ENCODE assay signal across 20 mouse cellular contexts in genomic region chr11:64503040-64503439, GRCm38 (mm10).
A peak's percentile ranks its signal among the peaks of the same experiment; 100 is the strongest.
DNase-seq lines count a peak whose midpoint lies in the region; ATAC-seq and TF ChIP-seq lines count a peak whose summit lies in the region.
"Had no signal": no experiment of that assay in that cellular context is flagged by ENCODE, and none has a peak within 500 bp of the region (broad histone marks: within the 10 kb centered on the region; RNA-seq: fewer than 3 reads in every experiment).

No protein-coding gene starts in this region.

- peak; percentile 29 for ATAC-seq in Patski
- ATAC-seq in forebrain, embryonic 12.5 days (ENCODE audit: low FRiP score) = no peak
- ATAC-seq: CD4-positive, CD25-positive, alpha-beta regulatory T cell, adult 4 months; forebrain, embryonic 14.5 days; forebrain, embryonic 16.5 days had no signal

- POLR2A ChIA-PET in Patski (lab: Charles Lee) = interaction anchor here (0.6 to 1.3 kb wide), 2 partner anchors 65 to 490 kb away, joined by 3 to 5 read pairs; no protein-coding TSS in a partner anchor

- H3K4me1 ChIP-seq in forebrain, embryonic 12.5 days = no peaks in the 10 kb centered on the region
- no peaks in the 10 kb centered on the region for H3K4me1 ChIP-seq in midbrain, embryonic 10.5 days
- H3K4me1 ChIP-seq: embryonic facial prominence, embryonic 10.5 days; embryonic facial prominence, embryonic 12.5 days had no signal

- H3K4me3 ChIP-seq in forebrain, embryonic 12.5 days (replicated peaks) = no peak overlapping the region
- H3K4me3 ChIP-seq in midbrain, embryonic 10.5 days = no peak overlapping the region
- H3K4me3 ChIP-seq: embryonic facial prominence, embryonic 10.5 days; embryonic facial prominence, embryonic 12.5 days had no signal

- H3K36me3 ChIP-seq in forebrain, embryonic 12.5 days (replicated peaks) = no peaks in the 10 kb centered on the region
- H3K36me3 ChIP-seq in midbrain, embryonic 10.5 days = no peaks in the 10 kb centered on the region
- H3K36me3 ChIP-seq: embryonic facial prominence, embryonic 10.5 days; embryonic facial prominence, embryonic 12.5 days; G1E had no signal

- no peak for TF ChIP-seq CTCF in Patski (IDR thresholded peaks at IDR 0.05)

- in situ Hi-C loops in Patski (cut with MboI; ENCODE audit: low pct_unique_long_range_greater_than_20kb) = loop anchor here (5.0 kb wide), 2 partner anchors 149 to 214 kb away; no protein-coding TSS in a partner anchor

- CTCF ChIA-PET in Patski (lab: Charles Lee) = interaction anchor here (0.7 to 1.4 kb wide), 3 partner anchors 30 to 220 kb away, joined by 3 read pairs; no protein-coding TSS in a partner anchor

- H3K9ac ChIP-seq in forebrain, embryonic 12.5 days = no peak overlapping the region
- H3K9ac ChIP-seq: embryonic facial prominence, embryonic 12.5 days had no signal

- WGBS in forebrain, embryonic 12.5 days = 91% methylated on average over 3 of the region's 3 CpGs
- 87% methylated on average over 3 of the region's 3 CpGs for WGBS in midbrain, embryonic 10.5 days

- H3K27ac ChIP-seq in forebrain, embryonic 12.5 days = no peak overlapping the region
- H3K27ac ChIP-seq in midbrain, embryonic 10.5 days (replicated peaks) = no peak overlapping the region
- H3K27ac ChIP-seq: embryonic facial prominence, embryonic 10.5 days; embryonic facial prominence, embryonic 12.5 days had no signal

- no peaks in the 10 kb centered on the region for H3K9me3 ChIP-seq in forebrain, embryonic 12.5 days
- peaks cover 2% of the 10 kb centered on the region; the same call in 1 of the 2 replicates for H3K9me3 ChIP-seq in midbrain, embryonic 10.5 days (replicated peaks)
- H3K9me3 ChIP-seq: embryonic facial prominence, embryonic 10.5 days; G1E had no signal

- no peak overlapping the region for H3K4me2 ChIP-seq in forebrain, embryonic 12.5 days
- H3K4me2 ChIP-seq: embryonic facial prominence, embryonic 12.5 days had no signal

- peak; percentile 54 for DNase-seq in 3T3-L1 (ENCODE audit: low read depth, low spot score)
- no peak for DNase-seq in Patski (ENCODE audit: low read depth, low spot score)
- no peak for DNase-seq in adipocyte (ENCODE audit: low spot score)
- DNase-seq in midbrain, embryonic 10.5 days (ENCODE audit: low spot score) = no peak
- DNase-seq: adrenal gland, adult 8-10 months; adrenal gland, postnatal 14 days; adrenal gland, postnatal 36 days; cerebellum, adult 11-12 months; cerebellum, adult 2 months; cerebellum, adult 9-10 months; cerebellum, postnatal 10 days; cerebellum, postnatal 25 days had no signal

- H3K27me3 ChIP-seq in Patski = no peaks in the 10 kb centered on the region
- no peaks in the 10 kb centered on the region for H3K27me3 ChIP-seq in forebrain, embryonic 12.5 days
- H3K27me3 ChIP-seq in midbrain, embryonic 10.5 days (ENCODE audit: low read depth, poor library complexity, severe bottlenecking) = no peaks in the 10 kb centered on the region
- H3K27me3 ChIP-seq: CH12.LX; embryonic facial prominence, embryonic 12.5 days had no signal
